Mouse (Mus musculus) heart, postnatal 25 days (tissue): ENCODE data around the gene Lypla2. TPM values are rescaled to one million over a fixed set of nuclear protein-coding genes. Genes with fewer than 3 reads are reported as not detected.
"Not testable (repeated sequence)": the region's sequence is repeated elsewhere in the genome, so short reads cannot be mapped to it uniquely, and the experiment has no call there.

Experiments used
- DNase-seq: peaks from one replicate; pipeline ENCODE4 v3.0.0; 2022; ENCODE audit warnings: low spot score
- intact Hi-C: fragments of 180-260 bp; cut with DNase I; formaldehyde crosslinking; loops from one replicate; pipeline ENCODE4 v1.15.1; 2025
- total RNA-seq, 2 experiments: library from RNA; stranded (reverse); gene quantifications; 2 replicates each; pipeline ENCODE4 v1.2.3; 2021

The Lypla2 gene
- total RNA-seq, 2 experiments from 2014 or later, result 34.6 to 37.6 TPM

- DNase-seq, intact Hi-C loops: not testable (repeated sequence)
Observed at GRCm38 (mm10) chr4:135980223-135980622, 7.8 kb upstream of the Lypla2 start.

- intact Hi-C loops, result no loop called here
- DNase-seq, result no peak
Observed at GRCm38 (mm10) chr4:135976146-135976545, 3.7 kb upstream of the Lypla2 start.

GRCm38 (mm10) chr4:135972911-135973811, 735 bp upstream of the Lypla2 start:
- intact Hi-C loops, result no loop called here
- no peak for DNase-seq

- no peak for DNase-seq
- intact Hi-C loops, result no loop called here
Observed at GRCm38 (mm10) chr4:135971805-135972555, 446 bp downstream of the Lypla2 start.

GRCm38 (mm10) chr4:135970585-135970984, 1.8 kb downstream of the Lypla2 start:
- intact Hi-C loops, result no loop called here
- no peak for DNase-seq

GRCm38 (mm10) chr4:135969070-135969750, 3.2 kb downstream of the Lypla2 start:
- intact Hi-C loops, result no loop called here
- no peak for DNase-seq

GRCm38 (mm10) chr4:135968271-135968869, 4.1 kb downstream of the Lypla2 start:
- intact Hi-C loops, result no loop called here
- DNase-seq, result no peak

- intact Hi-C loops, result no loop called here
- DNase-seq, result no peak
Observed at GRCm38 (mm10) chr4:135967086-135967760, 5.2 kb downstream of the Lypla2 start.

GRCm38 (mm10) chr4:135966283-135966682, 6.1 kb downstream of the Lypla2 start:
- intact Hi-C loops, result no loop called here
- no peak for DNase-seq

- DNase-seq, result no peak
- intact Hi-C loops, result no loop called here
Observed at GRCm38 (mm10) chr4:135965113-135965512, 7.3 kb downstream of the Lypla2 start.

GRCm38 (mm10) chr4:135964426-135964825, 8.0 kb downstream of the Lypla2 start:
- intact Hi-C loops, result loop anchor here (5.0 kb wide), 1 partner anchor 88 kb away; the partner anchor contains the start of gene Rpl11

GRCm38 (mm10) chr4:135963457-135964193, 8.8 kb downstream of the Lypla2 start, which contains the start of gene Gale:
Gene Gale (plus strand): TSS chr4:135963727.
- intact Hi-C loops, result loop anchor here (5.0 kb wide), 1 partner anchor 89 kb away; the partner anchor contains the start of gene Rpl11
- peak; percentile 89 for DNase-seq

More at GRCm38 (mm10) chr4:135964426-135964825, 8.0 kb downstream of the Lypla2 start:
- DNase-seq, result no peak

GRCm38 (mm10) chr4:135962946-135963345, 9.5 kb downstream of the Lypla2 start:
- intact Hi-C loops, result loop anchor here (5.0 kb wide), 1 partner anchor 89 kb away; the partner anchor contains the start of gene Rpl11
- no peak for DNase-seq

GRCm38 (mm10) chr4:135962198-135962597, 10.2 kb downstream of the Lypla2 start:
- DNase-seq, result no peak
- intact Hi-C loops, result loop anchor here (5.0 kb wide), 1 partner anchor 90 kb away; the partner anchor contains the start of gene Rpl11

GRCm38 (mm10) chr4:135961709-135962108, 10.7 kb downstream of the Lypla2 start:
- intact Hi-C loops, result loop anchor here (2.0 to 5.0 kb wide), 2 partner anchors 73 to 91 kb away; partner anchors contain the start of gene Rpl11
- no peak for DNase-seq

GRCm38 (mm10) chr4:135960717-135961116, 11.7 kb downstream of the Lypla2 start:
- DNase-seq, result no peak
- intact Hi-C loops, result loop anchor here (2.0 to 5.0 kb wide), 2 partner anchors 72 to 92 kb away; partner anchors contain the start of gene Rpl11

GRCm38 (mm10) chr4:135958354-135958753, 14.1 kb downstream of the Lypla2 start:
- no peak for DNase-seq
- intact Hi-C loops, result no loop called here

- intact Hi-C loops, result no loop called here
- DNase-seq, result no peak
Observed at GRCm38 (mm10) chr4:135955886-135956285, 16.5 kb downstream of the Lypla2 start.
